Mouse (Mus musculus) liver, embryonic 18 days (tissue): ENCODE data around the gene Fut8. TPM values are rescaled to one million over a fixed set of nuclear protein-coding genes. Genes with fewer than 3 reads are reported as not detected.

ENCODE experiments used
- polyA plus RNA-seq: library from polyadenylated mRNA; depleted of rRNA; stranded (reverse); fragments of >200 nt; gene quantifications from 2 replicates; pipeline ENCODE4 v1.2.3, GENCODE M21; 2012; rRNA removed

Fut8 gene
- 3.6 TPM in 2 replicates for polyA plus RNA-seq

GRCm38 (mm10) chr12:77237950-77238530, at the start of gene Fut8:
Gene Fut8 (plus strand): TSS chr12:77238125.

